Mouse (Mus musculus): ENCODE results near the gene Slfn14. TPM values are rescaled to one million over a fixed set of nuclear protein-coding genes. Genes with fewer than 3 reads are reported as not detected.

Slfn14 gene
- polyA plus RNA-seq, 1 experiment from 2014 or later, result 0.87 TPM

DNA sequence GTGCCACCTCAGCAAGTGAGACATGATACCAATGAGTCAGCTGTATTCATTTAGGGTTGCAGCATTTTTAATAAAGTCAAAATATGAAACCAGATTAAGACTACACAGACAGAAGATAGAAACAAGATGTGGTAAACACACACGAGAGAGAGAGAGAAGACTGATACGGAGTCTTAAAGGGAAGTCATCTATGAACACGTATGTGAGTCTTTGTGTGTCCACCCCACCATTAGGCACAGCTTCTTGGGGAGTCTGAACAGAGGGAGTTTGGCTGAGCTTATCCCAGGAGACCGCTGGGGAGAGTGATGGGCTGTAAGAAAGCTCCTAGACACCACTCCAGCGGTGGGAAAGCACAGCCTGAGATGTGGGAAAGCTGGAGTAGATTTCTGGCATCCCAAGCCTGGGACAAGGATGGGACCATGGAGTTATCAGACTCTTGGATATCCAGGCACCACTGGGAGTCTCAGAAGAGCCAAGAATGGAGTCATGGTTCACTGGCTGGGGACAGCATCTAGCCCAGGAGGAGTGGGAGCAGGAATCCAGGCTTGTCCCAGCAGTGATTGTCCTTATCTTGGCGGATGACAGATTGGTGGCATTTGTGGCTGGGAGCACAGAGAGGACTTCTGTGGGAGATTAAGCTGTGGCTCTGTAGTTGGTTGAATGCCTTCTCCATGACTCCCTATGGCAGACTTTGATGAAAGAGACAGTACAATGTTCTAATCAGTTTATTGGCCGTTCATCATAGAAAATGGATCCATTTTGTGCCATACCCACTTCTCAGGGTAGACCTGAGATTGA lies 58.4 kb downstream of the Slfn14 start:
- WGBS, result 85% methylated on average over 7 of the region's 7 CpGs
- ATAC-seq (ENCODE audit: low FRiP score), result no peak
- Histone ChIP-seq H3K9ac (no peak overlapping the region), H3K9me3 (replicated peaks) (no peaks in the 10 kb centered on the region), H3K4me1 (no peaks in the 10 kb centered on the region), H3K27ac (no peak overlapping the region), H3K4me2 (replicated peaks) (no peak overlapping the region), H3K27me3 (no peaks in the 10 kb centered on the region), H3K36me3 (no peaks in the 10 kb centered on the region), H3K4me3 (no peak overlapping the region)

- no peak overlapping the region for H3K27ac ChIP-seq
- no peak overlapping the region for H3K9ac ChIP-seq
- no peaks in the 10 kb centered on the region for H3K9me3 ChIP-seq (replicated peaks)
- no peak overlapping the region for H3K4me2 ChIP-seq (replicated peaks)
- H3K27me3 ChIP-seq, result no peaks in the 10 kb centered on the region
- no peak for ATAC-seq (ENCODE audit: low FRiP score)
- no peaks in the 10 kb centered on the region for H3K36me3 ChIP-seq
- H3K4me3 ChIP-seq, result no peak overlapping the region
- WGBS, result 92% methylated on average over 9 of the region's 9 CpGs
- H3K4me1 ChIP-seq, result no peaks in the 10 kb centered on the region
These were observed 61.1 kb downstream of the Slfn14 start for GRCm38 (mm10) chr11:83225371-83225960.

Other genes with a start within 250 kb of the Slfn14 start
- 1.7 and 2.4 TPM in 2 replicates for gene Slfn2, start 221.6 kb downstream of the Slfn14 start, polyA plus RNA-seq (2016; fragmentation: Nextera tagmentation; extraction: Ambion mirVana)
- gene Slfn1, start 169.9 kb downstream of the Slfn14 start, polyA plus RNA-seq (2016; fragmentation: Nextera tagmentation; extraction: Ambion mirVana), result not detected in 2 replicates
- 0.13 TPM in 1 of 2 replicates, not detected in the other for gene Slfn4, start 111.5 kb downstream of the Slfn14 start, polyA plus RNA-seq (2016; fragmentation: Nextera tagmentation; extraction: Ambion mirVana)
- 0.66 and 0.68 TPM in 2 replicates for gene Slfn3, start 95.4 kb downstream of the Slfn14 start, polyA plus RNA-seq (2016; fragmentation: Nextera tagmentation; extraction: Ambion mirVana)
- 113 and 128 TPM in 2 replicates for gene Ap2b1, start 12.3 kb upstream of the Slfn14 start, polyA plus RNA-seq (2016; fragmentation: Nextera tagmentation; extraction: Ambion mirVana)
- gene Pex12, start 15.9 kb upstream of the Slfn14 start, polyA plus RNA-seq (2016; fragmentation: Nextera tagmentation; extraction: Ambion mirVana), result 16.4 and 19.8 TPM in 2 replicates
- 16.8 and 17.7 TPM in 2 replicates for gene Rasl10b, start 122.4 kb upstream of the Slfn14 start, polyA plus RNA-seq (2016; fragmentation: Nextera tagmentation; extraction: Ambion mirVana)
- gene Gas2l2, start 142.7 kb upstream of the Slfn14 start, polyA plus RNA-seq (2016; fragmentation: Nextera tagmentation; extraction: Ambion mirVana), result 0.59 and 0.76 TPM in 2 replicates
- gene 1700020L24Rik, start 151.0 kb upstream of the Slfn14 start, polyA plus RNA-seq (2016; fragmentation: Nextera tagmentation; extraction: Ambion mirVana), result 0.30 and 0.45 TPM in 2 replicates
- 3.2 and 3.5 TPM in 2 replicates for gene Mmp28, start 176.3 kb upstream of the Slfn14 start, polyA plus RNA-seq (2016; fragmentation: Nextera tagmentation; extraction: Ambion mirVana)
- 13.9 and 14.9 TPM in 2 replicates for gene Taf15, start 186.4 kb upstream of the Slfn14 start, polyA plus RNA-seq (2016; fragmentation: Nextera tagmentation; extraction: Ambion mirVana)
- not detected in 2 replicates for gene Heatr9, start 235.4 kb upstream of the Slfn14 start, polyA plus RNA-seq (2016; fragmentation: Nextera tagmentation; extraction: Ambion mirVana)
- gene Ccl5, start 243.8 kb upstream of the Slfn14 start, polyA plus RNA-seq (2016; fragmentation: Nextera tagmentation; extraction: Ambion mirVana), result not detected in 2 replicates

Data from hindbrain, embryonic 12.5 days (tissue).